Mouse (Mus musculus) kidney, embryonic 16.5 days (tissue): ENCODE measurements around the gene Ccdc183. TPM values are rescaled to one million over a fixed set of nuclear protein-coding genes. Genes with fewer than 3 reads are reported as not detected.

ENCODE experiments used
- ATAC-seq: fragments of 200-750 bp; cut with Nextera tagmentation; 2 replicates; pipeline ENCODE4 v1.8.0; 2017; ENCODE audit warnings: moderate TSS enrichment; ENCODE audit not compliant: low FRiP score, low TSS enrichment
- H3K27ac ChIP-seq: fragments of 300-500 bp; sonication (generic); 2 replicates; pipeline ENCODE4 v1.5.1; 2014; ENCODE audit warnings: low read length
- H3K27me3 ChIP-seq: fragments of 300-500 bp; sonication (generic); 2 replicates; pipeline ENCODE4 v1.6.1; 2014; ENCODE audit warnings: low read length, control low read depth, mixed read lengths; ENCODE audit not compliant: insufficient read depth
- H3K36me3 ChIP-seq: fragments of 300-500 bp; sonication (generic); 2 replicates; pipeline ENCODE4 v1.6.1; 2014; ENCODE audit warnings: low read length, control low read depth, mixed read lengths; ENCODE audit not compliant: insufficient read depth
- H3K4me1 ChIP-seq: fragments of 300-500 bp; sonication (generic); 2 replicates; pipeline ENCODE4 v1.6.1; 2014; ENCODE audit warnings: low read length, control low read depth, mixed read lengths; ENCODE audit not compliant: insufficient read depth
- H3K4me2 ChIP-seq: fragments of 300-500 bp; sonication (generic); replicated peaks from 2 replicates; pipeline ENCODE4 v1.6.1; 2014; ENCODE audit warnings: low read depth, low read length
- H3K4me3 ChIP-seq: fragments of 300-500 bp; sonication (generic); 2 replicates; pipeline ENCODE4 v1.5.1; 2014; ENCODE audit warnings: mild to moderate bottlenecking, low read length
- H3K9ac ChIP-seq: fragments of 300-500 bp; sonication (generic); replicated peaks from 2 replicates; pipeline ENCODE4 v1.6.1; 2014; ENCODE audit warnings: low read length
- H3K9me3 ChIP-seq: fragments of 300-500 bp; sonication (generic); 2 replicates; pipeline ENCODE4 v1.6.1; 2016; ENCODE audit warnings: low read length, control low read depth
- WGBS: fragments of 180-500 bp; shearing (Covaris S2); extraction: QIAGEN DNeasy Blood & Tissue Kit; methylation state at CpG from one replicate; pipeline ENCODE4 v1.1.7; 2014; 5-methylcytosine and 5-hydroxymethylcytosine counted together
- polyA plus RNA-seq: library from polyadenylated mRNA; unstranded; fragments of >200 nt; fragmentation: Nextera tagmentation; extraction: Ambion mirVana; gene quantifications from 2 replicates; pipeline ENCODE4 v1.2.1, GENCODE M21; 2015

Ccdc183 gene
- polyA plus RNA-seq, 1 experiment from 2014 or later = 0.27 TPM

- 5% methylated on average over 27 of the region's 27 CpGs for WGBS
- ATAC-seq = no peak
- no peak overlapping the region for H3K27ac ChIP-seq
- peaks cover 55% of the 10 kb centered on the region for H3K27me3 ChIP-seq
- no peaks in the 10 kb centered on the region for H3K9me3 ChIP-seq
- no peak overlapping the region for H3K9ac ChIP-seq
- peaks cover 17% of the 10 kb centered on the region for H3K36me3 ChIP-seq
- H3K4me3 ChIP-seq = peak overlapping the region; percentile 29
- H3K4me1 ChIP-seq = peaks cover 55% of the 10 kb centered on the region
- H3K4me2 ChIP-seq = peak overlapping the region; percentile 46
These were observed 37.6 kb downstream of the Ccdc183 start for GRCm38 (mm10) chr2:25579737-25580460.

GRCm38 (mm10) chr2:25578796-25579736 is 38.4 kb downstream of the Ccdc183 start:
- peaks cover 57% of the 10 kb centered on the region for H3K4me1 ChIP-seq
- no peak overlapping the region for H3K27ac ChIP-seq
- no peak for ATAC-seq
- H3K9me3 ChIP-seq = no peaks in the 10 kb centered on the region
- peaks cover 9% of the 10 kb centered on the region; the same call in 1 of the 2 replicates for H3K36me3 ChIP-seq
- H3K4me3 ChIP-seq = peak overlapping the region; percentile 29
- H3K4me2 ChIP-seq = peak overlapping the region; percentile 46
- no peak overlapping the region for H3K9ac ChIP-seq
- 6% methylated on average over 77 of the region's 77 CpGs for WGBS
- peaks cover 55% of the 10 kb centered on the region for H3K27me3 ChIP-seq

GRCm38 (mm10) chr2:25577951-25578795 is 39.3 kb downstream of the Ccdc183 start:
- peaks cover 55% of the 10 kb centered on the region for H3K27me3 ChIP-seq
- H3K27ac ChIP-seq = no peak overlapping the region
- H3K9ac ChIP-seq = peak overlapping the region; percentile 52
- peak overlapping the region; percentile 50 for H3K4me2 ChIP-seq
- peak overlapping the region; percentile 29 for H3K4me3 ChIP-seq
- WGBS = 4% methylated on average over 75 of the region's 75 CpGs
- ATAC-seq = no peak
- no peaks in the 10 kb centered on the region for H3K36me3 ChIP-seq
- H3K4me1 ChIP-seq = peaks cover 66% of the 10 kb centered on the region
- H3K9me3 ChIP-seq = no peaks in the 10 kb centered on the region

GRCm38 (mm10) chr2:25576965-25577891 is 40.2 kb downstream of the Ccdc183 start:
- Histone ChIP-seq H3K4me2 (peak overlapping the region; percentile 50), H3K9me3 (no peaks in the 10 kb centered on the region), H3K9ac (peak overlapping the region; percentile 52), H3K27me3 (peaks cover 55% of the 10 kb centered on the region), H3K27ac (no peak overlapping the region), H3K36me3 (no peaks in the 10 kb centered on the region), H3K4me3 (peak overlapping the region; percentile 29), H3K4me1 (peaks cover 64% of the 10 kb centered on the region)
- ATAC-seq = no peak
- 14% methylated on average over 92 of the region's 92 CpGs for WGBS

GRCm38 (mm10) chr2:25576028-25576850 is 41.2 kb downstream of the Ccdc183 start:
- Histone ChIP-seq H3K9ac (no peak overlapping the region; the same call in 1 of the 2 replicates), H3K9me3 (no peaks in the 10 kb centered on the region), H3K4me3 (no peak overlapping the region), H3K36me3 (no peaks in the 10 kb centered on the region), H3K27me3 (peaks cover 55% of the 10 kb centered on the region), H3K4me1 (peaks cover 57% of the 10 kb centered on the region), H3K27ac (no peak overlapping the region), H3K4me2 (no peak overlapping the region)
- WGBS = 79% methylated on average over 16 of the region's 16 CpGs
- no peak for ATAC-seq

GRCm38 (mm10) chr2:25575432-25576027 is 41.9 kb downstream of the Ccdc183 start:
- peak overlapping the region; percentile 95 for H3K4me2 ChIP-seq
- H3K4me3 ChIP-seq = peak overlapping the region; percentile 69
- H3K36me3 ChIP-seq = no peaks in the 10 kb centered on the region
- H3K9me3 ChIP-seq = no peaks in the 10 kb centered on the region
- H3K27me3 ChIP-seq = peaks cover 47% of the 10 kb centered on the region
- ATAC-seq = no peak
- peak overlapping the region; percentile 91 for H3K27ac ChIP-seq
- H3K4me1 ChIP-seq = peaks cover 53% of the 10 kb centered on the region
- 14% methylated on average over 21 of the region's 21 CpGs for WGBS
- peak overlapping the region; percentile 85 for H3K9ac ChIP-seq

- H3K4me2 ChIP-seq = peak within 1 kb of the TSS; percentile 95
- peaks cover 40% of the 10 kb centered on the region for H3K27me3 ChIP-seq
- WGBS = under 1% methylated on average over 43 of the region's 45 CpGs
- peak within 1 kb of the TSS; percentile 95 for H3K27ac ChIP-seq
- H3K36me3 ChIP-seq = no peaks in the 10 kb centered on the region; the same call in 1 of the 2 replicates
- peak; percentile 98 for ATAC-seq
- H3K4me3 ChIP-seq = peak within 1 kb of the TSS; percentile 69
- H3K4me1 ChIP-seq = peaks cover 51% of the 10 kb centered on the region
- peak within 1 kb of the TSS; percentile 85 for H3K9ac ChIP-seq
- no peaks in the 10 kb centered on the region for H3K9me3 ChIP-seq
These were observed 42.7 kb downstream of the Ccdc183 start, which contains the start of the genes Mamdc4 and Phpt1 for GRCm38 (mm10) chr2:25574579-25575431. Gene Mamdc4 (minus strand): TSS chr2:25574845. Gene Phpt1 (minus strand): TSS chr2:25575224.
